In genomic region chr15:86202640-86203039, GRCm38 (mm10) we compare ENCODE assay signal across 8 mouse cellular contexts. TPM values are rescaled to one million over a fixed set of nuclear protein-coding genes. Genes with fewer than 3 reads are reported as not detected.
DNase-seq lines count a peak whose midpoint lies in the region; ATAC-seq and TF ChIP-seq lines count a peak whose summit lies in the region.

No protein-coding gene starts in this region.

- 0 out of 2 replicates have a peak, but pooled peaks have one; percentile 12 for ATAC-seq in megakaryocyte-erythroid progenitor cell, adult 5-6 weeks (replicated peaks; ENCODE audit: low FRiP score, low TSS enrichment, poor library complexity, severe bottlenecking)
- ATAC-seq in hindbrain, embryonic 14.5 days (ENCODE audit: low FRiP score) = no peak

- H3K27ac ChIP-seq in MEL (ENCODE audit: control insufficient read depth, low read depth, low read length) = no peak overlapping the region
- 0 out of 2 replicates have a peak overlapping the region, but pooled peaks have one; percentile 19 for H3K27ac ChIP-seq in limb, embryonic 10.5 days
- no peak overlapping the region for H3K27ac ChIP-seq in hindbrain, embryonic 14.5 days

- TF ChIP-seq CTCF in MEL (IDR thresholded peaks at IDR 0.05 in 2 of 3, conservative IDR thresholded peaks at IDR 0.05 in 1 of 3; ENCODE audit: control insufficient read depth in 1 of 3, insufficient read depth in 1 of 3, low read depth in 2 of 3, low read length in 3 of 3, poor library complexity in 1 of 3, severe bottlenecking in 1 of 3) = no peak

- DNase-seq in adrenal gland, adult 2 months = peak; percentile 48
- DNase-seq in adrenal gland, postnatal 25 days = no peak
- DNase-seq in MEL (ENCODE audit: low read depth, low spot score) = peak; percentile 81
- no peak for DNase-seq in limb, embryonic 10.5 days (ENCODE audit: low spot score)
- no peak for DNase-seq in cerebellum, adult 9-11 months
- no peak for DNase-seq in hindbrain, embryonic 14.5 days (ENCODE audit: low spot score)
- DNase-seq in right cerebral cortex, adult 2 months (ENCODE audit: low spot score in 2 of 2) = no peak

- H3K27me3 ChIP-seq in MEL (ENCODE audit: control insufficient read depth in 1 of 2, insufficient read depth in 2 of 2, low read length in 2 of 2) = no peaks in the 10 kb centered on the region
- no peaks in the 10 kb centered on the region for H3K27me3 ChIP-seq in limb, embryonic 10.5 days (ENCODE audit: low read depth, poor library complexity, severe bottlenecking)
- no peaks in the 10 kb centered on the region for H3K27me3 ChIP-seq in hindbrain, embryonic 14.5 days (ENCODE audit: control insufficient read depth, insufficient read depth, low read length)

- no peak overlapping the region for H3K4me2 ChIP-seq in hindbrain, embryonic 14.5 days (replicated peaks)

- H3K9me3 ChIP-seq in MEL (replicated peaks; ENCODE audit: insufficient read depth, low read length) = no peaks in the 10 kb centered on the region
- H3K9me3 ChIP-seq in limb, embryonic 10.5 days (replicated peaks) = no peaks in the 10 kb centered on the region
- H3K9me3 ChIP-seq in hindbrain, embryonic 14.5 days (ENCODE audit: control insufficient read depth, low read length) = no peaks in the 10 kb centered on the region

- TF ChIP-seq POLR2A in MEL (IDR thresholded peaks at IDR 0.05; ENCODE audit: control insufficient read depth in 1 of 2, insufficient read depth in 1 of 2, low read depth in 1 of 2, low read length in 2 of 2, poor library complexity in 1 of 2) = no peak

- no peak overlapping the region for H3K9ac ChIP-seq in MEL (ENCODE audit: control insufficient read depth, low read depth, low read length, poor library complexity, severe bottlenecking)
- no peak overlapping the region for H3K9ac ChIP-seq in hindbrain, embryonic 14.5 days

- H3K79me2 ChIP-seq in MEL (ENCODE audit: control insufficient read depth, insufficient read depth, low read length, poor library complexity) = no peaks in the 10 kb centered on the region

- 49% methylated on average over 6 of the region's 6 CpGs for WGBS in limb, embryonic 10.5 days
- WGBS in hindbrain, embryonic 14.5 days = 62% methylated on average over 6 of the region's 6 CpGs

- peaks cover 3 to 41% of the 10 kb centered on the region in 2 experiments for H3K4me1 ChIP-seq in MEL (ENCODE audit: control insufficient read depth in 1 of 2, insufficient read depth in 2 of 2, low read length in 2 of 2)
- H3K4me1 ChIP-seq in limb, embryonic 10.5 days = peaks cover 23% of the 10 kb centered on the region
- 0 out of 2 replicates have a peak, but pooled peaks cover 3% of the 10 kb centered on the region for H3K4me1 ChIP-seq in hindbrain, embryonic 14.5 days (replicated peaks; ENCODE audit: control insufficient read depth, insufficient read depth, low read length)

- no peak for TF ChIP-seq RAD21 in MEL (IDR thresholded peaks at IDR 0.05; ENCODE audit: low read depth, low read length)

- no peak for TF ChIP-seq EP300 in MEL (IDR thresholded peaks at IDR 0.05; ENCODE audit: low read depth in 1 of 2, low read length in 2 of 2)

- H3K36me3 ChIP-seq in MEL (ENCODE audit: control insufficient read depth in 1 of 2, insufficient read depth in 2 of 2, low read length in 2 of 2) = peaks cover 0 to 11% of the 10 kb centered on the region in 2 experiments; a peak in 2 of 4 replicates
- H3K36me3 ChIP-seq in limb, embryonic 10.5 days = no peaks in the 10 kb centered on the region
- H3K36me3 ChIP-seq in hindbrain, embryonic 14.5 days (replicated peaks; ENCODE audit: control insufficient read depth, insufficient read depth) = no peaks in the 10 kb centered on the region

- H3K4me3 ChIP-seq in MEL (ENCODE audit: control insufficient read depth in 1 of 2, insufficient read depth in 1 of 2, low read depth in 2 of 2, low read length in 2 of 2) = peak overlapping the region in 1 of 2 experiments; percentile 2; a peak in 1 of 4 replicates
- no peak overlapping the region for H3K4me3 ChIP-seq in limb, embryonic 10.5 days
- H3K4me3 ChIP-seq in hindbrain, embryonic 14.5 days (replicated peaks; ENCODE audit: low read length) = no peak overlapping the region

TF ChIP-seq in MEL, 35 proteins besides CTCF, POLR2A, EP300 and RAD21 (continues in another document):
- TF ChIP-seq MAX (IDR thresholded peaks at IDR 0.05; ENCODE audit: low read length) (peak; percentile 25; the same call in 1 of the 2 replicates), ELF1 (IDR thresholded peaks at IDR 0.05; ENCODE audit: low read depth, low read length) (peak; percentile 77), MAZ (IDR thresholded peaks at IDR 0.05; ENCODE audit: low read depth, low read length) (peak; percentile 84), MYB (IDR thresholded peaks at IDR 0.05; ENCODE audit: low read depth, low read length) (no peak), SIN3A (IDR thresholded peaks at IDR 0.05; ENCODE audit: low read length) (peak; percentile 76), CHD2 (IDR thresholded peaks at IDR 0.05; ENCODE audit: low read length) (no peak), KAT2A (conservative IDR thresholded peaks at IDR 0.05; ENCODE audit: low read depth, low read length) (no peak), POLR2AphosphoS5 (IDR thresholded peaks at IDR 0.05; ENCODE audit: borderline replicate concordance, low read depth, low read length) (no peak), POLR2AphosphoS2 (IDR thresholded peaks at IDR 0.05; ENCODE audit: low read length) (no peak), ZMIZ1 (IDR thresholded peaks at IDR 0.05; ENCODE audit: low read depth, low read length) (no peak), CHD1 (IDR thresholded peaks at IDR 0.05; ENCODE audit: low read depth, low read length) (no peak), ZNF384 (IDR thresholded peaks at IDR 0.05; ENCODE audit: low read depth, low read length) (0 out of 2 replicates have a peak, but pooled peaks have one; percentile 22), ZC3H11A (IDR thresholded peaks at IDR 0.05; ENCODE audit: low read depth, low read length) (no peak), TAL1 (IDR thresholded peaks at IDR 0.05; ENCODE audit: low read length) (no peak), GABPA (IDR thresholded peaks at IDR 0.05; ENCODE audit: low read depth, low read length) (no peak), SMC3 (IDR thresholded peaks at IDR 0.05; ENCODE audit: low read depth, low read length) (no peak), RCOR1 (IDR thresholded peaks at IDR 0.05; ENCODE audit: low read depth, low read length) (peak; percentile 50; the same call in 1 of the 2 replicates), MXI1 (IDR thresholded peaks at IDR 0.05; ENCODE audit: low read depth, low read length) (peak; percentile 76), UBTF (IDR thresholded peaks at IDR 0.05; ENCODE audit: borderline replicate concordance, insufficient read depth, low read depth, low read length) (no peak), TBP (IDR thresholded peaks at IDR 0.05; ENCODE audit: low read depth, low read length) (0 out of 2 replicates have a peak, but pooled peaks have one; percentile 17), USF1 (IDR thresholded peaks at IDR 0.05; ENCODE audit: low read depth, low read length) (no peak), MEF2A (IDR thresholded peaks at IDR 0.05; ENCODE audit: extremely low read depth, insufficient replicate concordance, low read depth, low read length, poor library complexity, severe bottlenecking) (no peak), TCF12 (IDR thresholded peaks at IDR 0.05; ENCODE audit: low read depth, low read length) (no peak), NRF1 (IDR thresholded peaks at IDR 0.05; ENCODE audit: insufficient read depth, low read depth, low read length, poor library complexity, severe bottlenecking) (no peak), USF2 (IDR thresholded peaks at IDR 0.05; ENCODE audit: borderline replicate concordance in 1 of 2, insufficient read depth in 1 of 2, low read depth in 1 of 2, low read length in 2 of 2) (no peak), JUND (IDR thresholded peaks at IDR 0.05; ENCODE audit: low read depth, low read length) (no peak), HCFC1 (IDR thresholded peaks at IDR 0.05; ENCODE audit: low read depth, low read length) (no peak), E2F4 (IDR thresholded peaks at IDR 0.05; ENCODE audit: borderline replicate concordance, low read depth, low read length) (no peak), BHLHE40 (IDR thresholded peaks at IDR 0.05; ENCODE audit: borderline replicate concordance, low read depth, low read length) (no peak), NELFE (IDR thresholded peaks at IDR 0.05; ENCODE audit: low read depth, low read length) (no peak), MYC (IDR thresholded peaks at IDR 0.05; ENCODE audit: low read depth, low read length) (0 out of 2 replicates have a peak, but pooled peaks have one; percentile 32), MAFK (IDR thresholded peaks at IDR 0.05; ENCODE audit: borderline replicate concordance, low read depth, low read length) (no peak)

RNA-seq across cellular contexts. Expression of gene Tbc1d22a, which starts 11.6 kb away (rescaled TPM):
- total RNA-seq in adrenal gland, adult 2 months (2021) = 10 to 100 TPM; 34.5 to 37.7 TPM
- polyA plus RNA-seq in adrenal gland, adult 2 months (2012; rRNA removed) = 38.7 and 44.4 TPM in 2 replicates
- 24.7 and 33.8 TPM in 2 replicates for total RNA-seq in adrenal gland, postnatal 25 days (2021)
- 15.1 and 15.9 TPM in 2 replicates for total RNA-seq in MEL (2012; rRNA removed)
- polyA plus RNA-seq in MEL (2012; ENCODE audit: insufficient read depth in 1 of 2, insufficient read length in 2 of 2, low read depth in 1 of 2, low replicate concordance in 2 of 2, missing spikeins in 1 of 2) = 10 to 100 TPM in 1 of 2 experiments, not detected in 1; 21.1 TPM
- 11.2 and 12.0 TPM in 2 replicates for polyA plus RNA-seq in limb, embryonic 10.5 days (2016; fragmentation: Nextera tagmentation; extraction: Ambion mirVana)
- total RNA-seq in megakaryocyte-erythroid progenitor cell, adult 5-6 weeks (2014; fragmentation: Nextera tagmentation) = 13.0 and 13.7 TPM in 2 replicates
- total RNA-seq in megakaryocyte-erythroid progenitor cell, adult 5-6 weeks (2017) = 12.5 and 13.5 TPM in 2 replicates
- 9.9 and 10.7 TPM in 2 replicates for polyA plus RNA-seq in hindbrain, embryonic 14.5 days (2014; fragmentation: Nextera tagmentation; extraction: Ambion mirVana)

RNA-seq across cellular contexts. Expression of gene Cerk, which starts 16.7 kb away (rescaled TPM):
- 10 to 100 TPM; 34.5 to 41.1 TPM for total RNA-seq in adrenal gland, adult 2 months (2021)
- polyA plus RNA-seq in adrenal gland, adult 2 months (2012; rRNA removed) = 33.7 and 39.6 TPM in 2 replicates
- 26.4 and 29.6 TPM in 2 replicates for total RNA-seq in adrenal gland, postnatal 25 days (2021)
- 3.8 and 4.1 TPM in 2 replicates for total RNA-seq in MEL (2012; rRNA removed)
- 1 to 10 TPM in 1 of 2 experiments, not detected in 1; 9.5 TPM for polyA plus RNA-seq in MEL (2012; ENCODE audit: insufficient read depth in 1 of 2, insufficient read length in 2 of 2, low read depth in 1 of 2, low replicate concordance in 2 of 2, missing spikeins in 1 of 2)
- 10.5 and 13.8 TPM in 2 replicates for polyA plus RNA-seq in limb, embryonic 10.5 days (2016; fragmentation: Nextera tagmentation; extraction: Ambion mirVana)
- 5.6 and 7.1 TPM in 2 replicates for total RNA-seq in megakaryocyte-erythroid progenitor cell, adult 5-6 weeks (2014; fragmentation: Nextera tagmentation)
- 3.5 and 6.1 TPM in 2 replicates for total RNA-seq in megakaryocyte-erythroid progenitor cell, adult 5-6 weeks (2017)
- polyA plus RNA-seq in hindbrain, embryonic 14.5 days (2014; fragmentation: Nextera tagmentation; extraction: Ambion mirVana) = 28.3 and 31.1 TPM in 2 replicates

Comparison
In these comparisons a context has a peak if more than half of its experiments do, and no peak if none do; other contexts are left out.
1. DNase-seq: peak in adrenal gland, adult 2 months (single experiment) and MEL (single experiment); none in adrenal gland, postnatal 25 days (single experiment), limb, embryonic 10.5 days (single experiment), cerebellum, adult 9-11 months (single experiment), hindbrain, embryonic 14.5 days (single experiment) and right cerebral cortex, adult 2 months (0 of 2).